Mouse (Mus musculus) myocyte (in vitro differentiated cells): Measurements from ENCODE around the gene Imp3. TPM values are rescaled to one million over a fixed set of nuclear protein-coding genes. Genes with fewer than 3 reads are reported as not detected.

Experiments
- H3K27me3 ChIP-seq: one replicate; pipeline ENCODE4 v1.6.1; 2011; ENCODE audit not compliant: control insufficient read depth, insufficient read depth, insufficient read length
- H3K36me3 ChIP-seq: one replicate; pipeline ENCODE4 v1.6.1; 2011; ENCODE audit not compliant: control insufficient read depth, insufficient read depth
- H3K4me2 ChIP-seq: one replicate; pipeline ENCODE4 v1.6.1; 2011; ENCODE audit warnings: low read depth, control low read depth
- H3K4me3 ChIP-seq: one replicate; pipeline ENCODE4 v1.5.1; 2011; ENCODE audit warnings: mild to moderate bottlenecking, control low read depth, moderate library complexity
- H3K79me2 ChIP-seq: one replicate; pipeline ENCODE4 v1.6.1; 2011; ENCODE audit not compliant: control insufficient read depth, insufficient read depth
- H3ac ChIP-seq: one replicate; pipeline ENCODE4 v1.6.1; 2011; ENCODE audit not compliant: control insufficient read depth, insufficient read length
- CEBPB ChIP-seq: IDR thresholded peaks from 2 replicates; pipeline ENCODE4 v1.6.1; 2011; ENCODE audit warnings: mild to moderate bottlenecking, moderate library complexity; ENCODE audit not compliant: poor library complexity, insufficient read depth, severe bottlenecking
- E2F4 ChIP-seq: IDR thresholded peaks from one replicate; pipeline ENCODE4 v1.6.1; 2011; ENCODE audit warnings: mild to moderate bottlenecking, control low read depth, moderate library complexity; ENCODE audit not compliant: insufficient read depth
- MAX ChIP-seq: IDR thresholded peaks from one replicate; pipeline ENCODE4 v1.6.1; 2011; ENCODE audit warnings: low read depth, mild to moderate bottlenecking, control low read depth
- MYOD1 ChIP-seq, 3 experiments: IDR thresholded peaks; one replicate each; pipeline ENCODE4 v1.6.1; 2011; ENCODE audit warnings: control low read depth in 2 of 3, low read depth in 2 of 3, mild to moderate bottlenecking in 2 of 3, moderate library complexity in 1 of 3; ENCODE audit not compliant: insufficient read length in 2 of 3, control insufficient read depth in 1 of 3
- MYOG ChIP-seq, 3 experiments: IDR thresholded peaks; one replicate each; pipeline ENCODE4 v1.6.1; 2011; ENCODE audit warnings: control low read depth in 2 of 3, low read depth in 2 of 3, mild to moderate bottlenecking in 2 of 3; ENCODE audit not compliant: insufficient read length in 2 of 3, control insufficient read depth in 1 of 3, insufficient read depth in 1 of 3
- POLR2A ChIP-seq: IDR thresholded peaks from one replicate; pipeline ENCODE4 v1.6.1; 2011; ENCODE audit warnings: low read depth, mild to moderate bottlenecking, control low read depth, moderate library complexity; ENCODE audit not compliant: insufficient read length
- POLR2AphosphoS2 ChIP-seq: IDR thresholded peaks from one replicate; pipeline ENCODE4 v1.6.1; 2011; ENCODE audit warnings: low read depth, control low read depth; ENCODE audit not compliant: insufficient read length
- REST ChIP-seq: IDR thresholded peaks from one replicate; pipeline ENCODE4 v1.6.1; 2011; ENCODE audit warnings: mild to moderate bottlenecking, control low read depth, moderate library complexity; ENCODE audit not compliant: insufficient read depth, insufficient read length
- SRF ChIP-seq: IDR thresholded peaks from one replicate; pipeline ENCODE4 v1.6.1; 2011; ENCODE audit warnings: low read depth; ENCODE audit not compliant: control insufficient read depth, insufficient read length
- TCF12 ChIP-seq: IDR thresholded peaks from one replicate; pipeline ENCODE4 v1.6.1; 2011; ENCODE audit warnings: mild to moderate bottlenecking, control low read depth; ENCODE audit not compliant: poor library complexity, insufficient read depth, severe bottlenecking
- TCF3 ChIP-seq: IDR thresholded peaks from one replicate; pipeline ENCODE4 v1.6.1; 2011; ENCODE audit warnings: low read depth, control low read depth; ENCODE audit not compliant: insufficient read length
- USF1 ChIP-seq: IDR thresholded peaks from one replicate; pipeline ENCODE4 v1.6.1; 2011; ENCODE audit warnings: low read depth, mild to moderate bottlenecking, control low read depth, moderate library complexity
- polyA plus RNA-seq: library from polyadenylated mRNA; unstranded; fragments of >200 nt; fragmentation: generic; extraction: Trizol; gene quantifications from one replicate; pipeline ENCODE4 v1.2.1, GENCODE M21; 2012; ENCODE audit warnings: missing spikeins

Imp3 gene
- polyA plus RNA-seq = 142 TPM

DNA sequence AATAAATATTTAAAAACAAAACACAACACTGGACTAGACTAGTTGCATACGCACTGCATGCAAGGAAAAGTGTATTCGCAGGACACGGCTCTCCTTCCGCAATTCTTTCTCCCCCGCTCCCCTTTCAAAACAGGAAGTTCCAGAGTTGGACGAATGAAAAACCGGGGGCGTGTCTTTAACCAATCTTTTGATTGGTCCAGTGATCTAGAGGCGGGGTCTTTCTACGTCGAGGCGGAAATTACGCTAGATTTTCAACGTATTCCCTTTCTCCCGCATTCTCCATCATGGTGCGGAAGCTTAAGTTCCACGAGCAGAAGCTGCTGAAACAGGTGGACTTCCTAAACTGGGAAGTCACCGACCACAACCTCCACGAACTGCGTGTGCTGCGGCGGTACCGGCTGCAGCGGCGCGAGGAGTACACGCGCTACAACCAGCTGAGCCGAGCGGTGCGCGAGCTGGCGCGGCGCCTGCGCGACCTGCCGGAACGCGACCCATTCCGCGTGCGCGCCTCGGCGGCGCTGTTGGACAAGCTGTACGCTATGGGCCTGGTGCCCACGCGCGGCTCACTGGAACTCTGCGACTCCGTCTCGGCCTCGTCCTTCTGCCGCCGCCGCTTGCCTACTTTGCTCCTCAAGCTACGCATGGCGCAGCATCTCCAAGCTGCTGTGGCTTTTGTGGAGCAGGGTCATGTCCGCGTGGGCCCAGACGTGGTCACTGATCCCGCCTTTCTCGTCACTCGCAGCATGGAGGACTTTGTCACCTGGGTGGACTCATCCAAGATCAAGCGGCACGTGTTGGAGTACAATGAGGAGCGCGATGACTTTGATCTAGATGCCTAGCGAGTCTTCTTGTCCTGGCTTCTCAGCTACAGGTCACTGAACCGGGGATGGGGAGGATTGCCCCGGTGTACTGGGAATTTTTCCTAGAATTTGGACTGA lies at the start of gene Imp3:
Imp3 (plus strand) TSS at position 253 of the 938 bp plus-strand sequence.
- TF ChIP-seq REST = no peak
- peak in 1 of 3 experiments; percentile 19 for TF ChIP-seq MYOG (IDR thresholded peaks at IDR 0.05; ENCODE audit: control insufficient read depth in 1 of 3, insufficient read depth in 1 of 3, insufficient read length in 2 of 3, low read depth in 2 of 3)
- no peak for TF ChIP-seq MAX
- TF ChIP-seq CEBPB = 0 out of 2 replicates have a peak, but pooled peaks have one; percentile 17
- TF ChIP-seq MYOD1 (IDR thresholded peaks at IDR 0.05; ENCODE audit: control insufficient read depth in 1 of 3, insufficient read length in 2 of 3, low read depth in 2 of 3) = peak in 1 of 3 experiments; percentile 38
- TF ChIP-seq POLR2AphosphoS2 = peak; percentile 25
- TF ChIP-seq SRF = peak; percentile 35
- TF ChIP-seq USF1 = no peak
- peak; percentile 72 for TF ChIP-seq E2F4
- peak; percentile 61 for TF ChIP-seq POLR2A

GRCm38 (mm10) chr9:56887581-56887980 lies 49.7 kb upstream of the Imp3 start:
- TF ChIP-seq REST (no peak), CEBPB (no peak), TCF12 (no peak), E2F4 (no peak), TCF3 (no peak), MYOD1 (IDR thresholded peaks at IDR 0.05; ENCODE audit: control insufficient read depth in 1 of 3, insufficient read length in 2 of 3, low read depth in 2 of 3) (no peak), SRF (no peak), POLR2AphosphoS2 (no peak), MYOG (IDR thresholded peaks at IDR 0.05; ENCODE audit: control insufficient read depth in 1 of 3, insufficient read depth in 1 of 3, insufficient read length in 2 of 3, low read depth in 2 of 3) (no peak), POLR2A (no peak), MAX (no peak), USF1 (no peak)
- H3K79me2 ChIP-seq = no peaks in the 10 kb centered on the region
- no peak overlapping the region for H3ac ChIP-seq
- no peak overlapping the region for H3K4me3 ChIP-seq
- no peaks in the 10 kb centered on the region for H3K27me3 ChIP-seq
- H3K36me3 ChIP-seq = peaks cover 21% of the 10 kb centered on the region
- no peak overlapping the region for H3K4me2 ChIP-seq

More for the DNA sequence above, at the start of gene Imp3:
- Histone ChIP-seq H3K27me3 (no peaks in the 10 kb centered on the region), H3K4me3 (peak within 1 kb of the TSS; percentile 93), H3K36me3 (peaks cover 4% of the 10 kb centered on the region), H3K4me2 (peak within 1 kb of the TSS; percentile 84), H3ac (peak within 1 kb of the TSS; percentile 77), H3K79me2 (peaks cover 30% of the 10 kb centered on the region)

DNA sequence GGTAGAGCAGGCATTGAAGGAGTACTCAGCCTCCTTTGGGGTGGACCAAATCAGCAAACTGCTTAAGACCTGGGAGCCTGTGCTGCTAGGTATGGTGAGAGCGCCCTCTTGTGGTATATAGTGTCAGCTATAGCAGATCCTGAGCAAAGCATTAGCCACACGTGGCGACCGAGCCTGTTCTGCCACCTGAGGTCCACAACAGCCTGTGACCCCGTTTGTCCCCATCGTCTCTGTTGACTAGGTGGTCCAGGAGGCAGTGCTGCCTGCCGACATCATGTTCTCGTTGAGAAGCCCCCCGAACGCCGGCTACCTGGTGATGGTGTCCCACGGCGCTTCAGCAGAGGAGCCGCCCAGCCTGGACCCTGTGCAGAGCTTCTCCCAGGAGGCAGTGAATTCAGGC lies 47.5 kb upstream of the Imp3 start:
- Histone ChIP-seq H3K36me3 (peaks cover 21% of the 10 kb centered on the region), H3K4me2 (no peak overlapping the region), H3K79me2 (no peaks in the 10 kb centered on the region)

DNA sequence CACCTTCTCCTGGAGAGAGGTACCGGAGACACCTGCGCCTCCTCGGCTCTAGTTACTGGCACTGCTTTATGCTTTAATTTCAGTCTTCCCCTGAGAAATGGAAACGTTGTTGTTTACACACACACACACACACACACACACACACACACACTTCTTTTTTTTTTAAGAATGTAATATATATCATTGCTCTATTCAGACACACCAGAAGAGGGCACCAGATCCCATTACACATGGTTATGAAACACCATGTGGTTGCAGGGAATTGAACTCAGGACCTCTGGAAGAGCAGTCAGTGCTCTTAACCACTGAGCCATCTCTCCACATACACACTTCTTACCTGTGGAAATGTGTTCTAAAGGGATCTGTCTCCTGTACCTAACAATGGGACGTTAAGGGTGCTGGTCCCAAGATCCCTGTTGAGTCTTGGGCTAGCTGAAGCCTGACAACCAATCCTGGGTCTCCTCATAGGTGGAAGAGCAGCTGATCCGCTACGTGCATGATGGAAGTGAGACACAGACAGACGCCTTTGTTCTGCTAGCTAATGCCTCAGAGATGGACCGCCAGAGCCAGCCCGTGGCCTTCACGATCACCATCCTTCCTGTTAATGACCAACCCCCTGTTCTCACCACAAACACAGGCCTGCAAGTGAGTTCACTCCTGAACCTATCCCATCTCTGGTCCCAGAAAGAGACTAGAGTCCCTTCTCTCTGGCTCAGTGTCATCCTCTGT lies 46.6 kb upstream of the Imp3 start:
- H3K79me2 ChIP-seq = no peaks in the 10 kb centered on the region
- no peak overlapping the region for H3K4me3 ChIP-seq
- no peak overlapping the region for H3ac ChIP-seq
- H3K4me2 ChIP-seq = no peak overlapping the region
- peaks cover 21% of the 10 kb centered on the region for H3K36me3 ChIP-seq
- TF ChIP-seq E2F4 = no peak
- no peak for TF ChIP-seq POLR2A
- TF ChIP-seq USF1 = no peak
- no peak for TF ChIP-seq REST
- TF ChIP-seq MAX = no peak
- no peak for TF ChIP-seq TCF3
- no peak for TF ChIP-seq CEBPB
- no peak for TF ChIP-seq POLR2AphosphoS2
- TF ChIP-seq TCF12 = no peak
- H3K27me3 ChIP-seq = no peaks in the 10 kb centered on the region

More for the DNA sequence above, 47.5 kb upstream of the Imp3 start:
- Histone ChIP-seq H3K4me3 (no peak overlapping the region), H3K27me3 (no peaks in the 10 kb centered on the region), H3ac (no peak overlapping the region)
- no peak for TF ChIP-seq CEBPB
- TF ChIP-seq TCF12 = no peak
- no peak for TF ChIP-seq USF1
- TF ChIP-seq POLR2AphosphoS2 = no peak
- no peak for TF ChIP-seq MAX
- no peak for TF ChIP-seq MYOG (IDR thresholded peaks at IDR 0.05; ENCODE audit: control insufficient read depth in 1 of 3, insufficient read depth in 1 of 3, insufficient read length in 2 of 3, low read depth in 2 of 3)
- TF ChIP-seq MYOD1 (IDR thresholded peaks at IDR 0.05; ENCODE audit: control insufficient read depth in 1 of 3, insufficient read length in 2 of 3, low read depth in 2 of 3) = no peak
- TF ChIP-seq E2F4 = no peak
- no peak for TF ChIP-seq POLR2A
- no peak for TF ChIP-seq TCF3
- TF ChIP-seq REST = no peak
- TF ChIP-seq SRF = no peak
